Mouse (Mus musculus) right cerebral cortex, postnatal 10 days (tissue): ENCODE measurements around the gene Ttc37.
A peak's percentile ranks its signal among the peaks of the same experiment; 100 is the strongest.

Source experiments
- DNase-seq, 2 experiments: peaks; one replicate each; pipeline ENCODE4 v3.0.0; 2021; ENCODE audit warnings: low spot score in 2 of 2

Gene Ttc37

DNA sequence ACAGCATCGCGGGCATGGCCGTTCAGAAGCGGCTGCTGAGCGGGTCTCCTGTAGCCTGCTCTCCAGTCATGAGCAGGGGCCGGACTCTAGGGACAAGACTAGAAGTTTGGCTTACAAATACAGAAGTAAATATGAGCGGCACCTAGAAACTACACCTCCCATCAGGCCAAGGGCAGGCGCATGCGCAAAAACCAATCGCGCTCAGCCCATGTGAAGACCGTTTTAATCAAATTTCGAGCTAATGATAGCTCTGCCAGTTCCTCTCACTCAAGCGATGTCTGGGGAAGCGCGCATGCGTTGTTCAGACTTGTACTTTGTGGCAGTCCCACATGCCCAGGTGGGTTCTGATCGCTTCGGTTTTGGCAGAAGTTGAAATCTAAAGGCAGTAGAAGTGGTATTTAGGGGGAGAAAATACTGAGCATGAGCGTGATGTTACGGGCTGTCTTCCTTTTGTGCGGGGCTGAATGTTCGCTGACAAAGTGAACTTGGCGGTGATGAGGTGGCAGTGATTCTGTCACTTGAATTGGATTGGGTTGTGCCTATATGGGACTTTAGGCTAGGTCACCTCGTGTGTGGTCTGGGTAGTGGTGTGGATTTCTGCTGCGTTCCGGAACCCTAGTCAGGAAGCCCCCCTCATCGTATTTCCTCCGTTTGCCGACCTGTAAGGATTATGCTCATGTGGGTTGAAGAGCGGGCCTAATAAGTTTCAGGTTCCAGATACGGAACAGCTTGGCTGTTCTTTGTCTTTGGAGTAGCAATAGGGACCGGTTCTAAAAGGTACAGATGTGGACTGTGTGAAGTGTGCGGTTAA is at the start of gene Ttc37, which contains the start of gene Arsk:
Gene Ttc37, plus strand, starts transcription at position 242 of the 811 bp plus-strand sequence.
Gene Arsk, minus strand, starts transcription at position 168 of the 811 bp plus-strand sequence.
- DNase-seq, result peak; percentile 96 to 97

DNA sequence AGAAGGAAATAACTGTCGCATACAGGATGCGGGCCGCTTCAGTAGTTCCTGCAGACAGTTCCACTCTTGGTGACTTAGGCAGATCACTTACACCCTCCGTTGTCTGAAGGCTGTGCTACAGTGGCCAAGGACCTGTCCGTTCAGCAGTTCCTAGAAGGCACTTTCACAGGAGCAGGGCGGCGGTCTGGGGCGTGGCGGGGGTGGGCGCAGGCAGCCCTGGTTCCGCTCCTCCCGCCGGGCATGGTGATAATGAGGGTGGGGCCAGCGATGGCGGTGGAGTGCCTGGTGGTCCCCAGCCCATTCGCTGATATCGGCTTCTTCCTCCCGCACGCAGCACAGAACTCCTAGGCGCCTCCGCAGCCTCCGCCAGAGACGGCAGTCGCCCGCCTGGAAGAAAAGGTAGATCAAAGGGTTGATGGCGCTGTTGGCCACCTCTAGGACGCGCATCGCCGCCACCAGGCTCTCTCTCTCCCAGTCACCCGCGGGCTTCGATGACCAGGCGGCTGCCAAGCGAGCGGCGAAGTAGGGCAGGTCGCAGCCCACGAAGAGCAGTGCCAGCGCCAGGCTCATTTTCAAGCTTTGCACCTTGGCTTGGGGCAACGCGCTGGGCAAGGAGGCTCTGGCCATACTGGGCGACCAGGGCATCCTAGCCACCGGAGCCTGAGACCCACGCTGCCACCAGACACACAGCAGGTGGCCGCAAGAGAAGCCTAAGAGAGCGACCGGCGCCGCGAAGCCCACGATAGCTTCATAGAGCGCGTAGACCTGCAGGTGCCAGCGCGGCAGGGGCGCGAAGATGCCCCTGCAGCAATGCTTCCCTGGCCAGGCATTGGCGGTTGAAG is 42.9 kb upstream of the Ttc37 start:
- peak; percentile 43 to 47 for DNase-seq

DNA sequence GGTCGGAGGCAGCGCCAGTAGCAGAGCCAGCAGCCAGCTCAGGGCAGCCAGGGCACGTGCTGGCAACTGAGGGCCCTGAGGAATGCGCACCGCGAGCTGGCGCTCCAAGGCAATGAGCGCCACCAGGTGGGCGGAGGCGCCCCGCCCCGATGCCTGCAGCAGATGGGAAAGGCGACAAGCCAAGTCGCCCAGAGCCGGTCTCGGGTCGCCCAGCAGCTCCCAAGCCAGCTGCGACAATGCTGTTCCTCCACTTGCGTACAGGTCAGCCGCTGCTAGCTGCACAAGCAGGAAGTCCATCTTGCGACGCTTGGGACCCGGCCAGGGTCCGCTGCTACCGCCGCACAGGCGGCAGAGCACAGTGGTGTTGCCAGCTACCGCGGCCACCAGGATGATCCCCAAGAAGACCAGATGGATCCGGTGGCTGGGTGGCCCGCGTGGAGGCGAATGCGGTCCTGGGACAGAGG is 42.2 kb upstream of the Ttc37 start:
- peak; percentile 78 to 80 for DNase-seq

DNA sequence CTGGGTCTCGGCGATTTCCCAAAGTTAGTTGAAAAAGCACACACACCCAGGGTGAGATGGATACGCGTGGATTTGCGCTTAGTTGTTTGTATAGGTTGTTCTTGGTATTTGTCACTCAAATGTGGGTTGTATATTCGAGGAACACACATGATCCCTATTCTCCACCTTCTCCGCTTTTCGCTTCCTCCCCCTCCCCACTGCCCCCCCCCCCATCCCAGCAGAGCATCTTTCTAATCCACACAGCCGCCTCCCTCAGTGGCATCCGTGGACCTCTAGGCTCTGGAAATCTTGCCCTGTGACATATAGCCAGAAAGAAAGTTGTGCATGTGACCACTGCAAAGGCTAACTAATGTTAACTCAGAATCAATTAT is 41.7 kb upstream of the Ttc37 start, which contains the start of gene Gpr150:
Gene Gpr150, minus strand, starts transcription at position 101 of the 371 bp plus-strand sequence.
- DNase-seq, result no peak

DNA sequence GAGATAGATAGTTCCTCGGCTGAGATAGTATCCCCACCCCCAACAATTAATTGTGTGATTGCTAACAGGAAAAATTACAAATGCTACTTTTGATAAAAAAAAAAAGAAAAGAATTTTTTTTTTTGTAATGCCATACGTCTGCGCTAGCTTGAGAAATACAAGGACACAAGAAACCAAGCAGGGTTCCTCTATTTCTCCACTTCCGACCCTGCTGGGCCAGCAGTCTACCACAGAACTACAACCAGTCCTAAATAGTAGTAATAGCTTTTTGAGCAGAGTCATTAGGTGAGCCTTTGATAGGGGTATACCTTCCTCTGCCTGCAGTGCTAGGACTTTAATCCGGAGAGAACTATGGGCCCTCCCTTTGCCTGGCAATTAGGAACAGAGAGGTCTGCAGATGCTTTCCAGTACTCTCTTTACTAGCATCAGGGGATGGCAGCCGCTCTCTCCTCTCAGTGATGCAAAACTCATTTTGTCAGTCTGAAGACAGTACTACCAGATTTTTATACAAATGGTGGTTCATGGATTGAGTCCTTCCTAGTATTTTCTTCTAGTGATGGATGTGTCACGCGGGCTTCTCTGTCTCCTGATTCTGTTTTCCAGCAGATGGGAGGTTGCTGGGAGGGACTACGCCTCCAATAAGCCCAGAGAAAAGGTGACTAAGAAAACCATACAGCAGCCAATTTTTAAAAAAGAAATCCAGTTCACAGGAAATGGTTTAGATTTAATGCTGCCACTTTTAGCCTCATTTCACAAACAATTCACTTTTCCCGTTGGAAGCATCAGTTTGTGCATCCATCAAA is 41.1 kb upstream of the Ttc37 start:
- no peak for DNase-seq

DNA sequence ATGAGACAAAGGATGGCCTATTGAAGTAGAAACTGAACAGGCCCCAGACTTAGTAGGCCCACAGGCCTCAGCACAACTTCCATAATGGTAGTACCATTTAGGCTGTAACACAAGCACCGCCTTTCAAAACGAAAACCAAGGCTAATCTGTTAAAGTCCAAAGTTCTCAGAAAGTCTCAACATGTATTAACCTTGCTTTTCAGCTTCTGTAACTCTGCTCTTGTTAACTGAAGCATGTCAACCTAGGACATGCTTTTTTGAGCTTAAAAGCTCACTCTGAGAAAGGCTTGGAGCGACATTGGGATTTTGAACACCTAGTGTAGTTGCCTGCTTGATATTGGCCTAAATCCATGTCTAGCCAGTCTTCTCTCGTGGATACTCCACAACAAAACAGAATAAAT is 38.9 kb upstream of the Ttc37 start:
- no peak for DNase-seq

DNA sequence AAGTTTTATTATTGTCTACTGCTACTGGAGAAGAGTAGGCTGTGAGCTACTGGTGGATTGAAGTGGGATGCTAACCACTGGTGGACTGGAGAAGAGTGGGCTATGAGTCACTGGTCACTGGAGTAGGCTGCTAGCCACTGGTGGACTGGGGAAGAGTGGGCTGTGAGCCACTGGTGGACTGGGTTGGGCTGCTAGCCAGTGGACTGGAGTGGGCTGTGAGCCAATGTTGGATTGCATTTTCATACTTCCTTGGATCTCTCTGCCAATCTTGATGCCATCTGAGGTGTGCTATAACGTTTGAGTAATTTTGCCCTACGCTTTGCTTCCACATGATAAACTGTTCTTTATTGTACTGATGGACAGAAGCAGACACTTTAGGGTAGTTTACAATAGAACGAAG is 36.4 kb upstream of the Ttc37 start:
- DNase-seq, result no peak

DNA sequence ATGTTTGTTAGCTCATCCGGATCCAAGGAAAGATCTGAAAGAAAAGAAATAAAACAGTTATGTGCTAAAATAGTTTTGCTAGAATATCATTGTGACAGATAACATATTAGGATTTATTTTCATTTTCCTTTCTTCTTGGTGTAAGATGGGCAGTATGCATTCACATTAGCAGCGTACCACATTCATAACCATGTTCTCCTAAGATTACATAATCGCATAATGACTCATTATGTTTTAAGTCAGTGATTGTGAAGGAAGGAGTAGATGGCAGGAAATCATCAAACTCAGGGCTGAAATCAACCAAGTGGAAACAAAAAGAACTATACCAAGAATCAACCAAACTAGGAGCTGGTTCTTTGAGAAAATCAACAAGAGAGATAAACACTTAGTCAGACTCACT is 36.0 kb upstream of the Ttc37 start:
- no peak for DNase-seq

DNA sequence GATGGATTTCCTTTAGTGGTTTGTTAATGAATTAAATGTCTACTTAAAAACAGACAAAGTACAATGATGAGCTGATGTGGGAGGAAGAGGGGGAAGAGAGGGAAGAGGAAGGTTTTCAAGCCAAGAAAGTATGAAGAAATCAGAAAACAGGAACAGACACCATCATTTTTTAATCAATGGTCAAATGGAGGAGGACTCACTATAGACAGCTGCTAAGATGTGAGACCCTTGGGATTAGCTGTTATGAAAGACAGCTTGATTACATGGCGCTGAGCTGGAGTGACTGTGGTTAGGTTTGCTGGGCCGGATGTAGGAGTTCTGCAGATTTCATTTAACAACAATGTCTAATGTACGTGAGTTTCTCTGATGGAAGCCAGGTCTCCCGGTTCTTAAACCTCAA is 35.0 kb upstream of the Ttc37 start:
- DNase-seq, result no peak

DNA sequence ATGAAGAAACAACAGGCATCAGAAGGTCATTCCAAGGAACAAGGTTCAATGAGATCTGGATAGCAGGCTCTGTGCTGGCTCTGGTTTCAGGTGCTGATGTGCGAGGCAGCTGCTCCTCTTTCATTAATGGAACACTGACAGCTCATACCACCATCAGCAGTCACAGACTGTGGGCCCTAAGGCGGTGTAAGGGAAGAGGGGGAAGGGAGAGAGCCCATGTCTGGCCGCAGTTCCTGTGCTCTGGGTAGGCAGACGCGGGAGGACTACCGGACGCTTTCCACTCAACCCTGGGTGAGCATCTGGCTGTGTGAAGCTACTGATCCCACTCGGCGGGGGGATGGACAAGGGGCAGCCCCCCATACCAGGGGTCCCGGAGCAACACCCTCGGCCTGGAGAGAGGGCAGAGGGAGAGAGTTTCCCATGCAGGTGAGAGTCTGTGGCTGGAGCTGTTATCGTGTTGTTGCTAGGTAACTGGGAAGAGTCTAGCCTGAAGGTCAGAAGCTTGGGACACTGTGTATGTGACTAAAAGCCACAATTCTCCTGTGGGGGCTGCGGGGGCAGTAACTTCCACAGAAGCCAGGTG is 34.1 kb upstream of the Ttc37 start:
- DNase-seq, result no peak

DNA sequence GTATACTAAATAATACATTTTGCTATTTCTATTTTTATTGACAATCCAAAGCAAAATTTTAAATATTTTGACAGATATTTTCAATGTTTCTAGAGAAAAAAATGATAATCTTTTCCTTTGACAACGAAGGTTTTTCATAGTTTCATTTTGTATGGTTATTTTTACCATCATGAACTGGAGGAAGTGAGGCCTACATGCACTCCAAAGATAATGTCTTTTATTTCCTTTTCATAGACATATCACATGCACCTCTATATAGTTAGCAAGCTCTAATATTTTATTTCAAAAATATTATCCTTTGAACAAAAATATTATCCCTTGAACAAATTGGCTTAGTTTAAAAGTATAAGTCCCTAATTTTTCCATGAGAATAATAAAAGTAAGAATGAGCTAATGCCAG is 24.2 kb upstream of the Ttc37 start:
- no peak for DNase-seq

DNA sequence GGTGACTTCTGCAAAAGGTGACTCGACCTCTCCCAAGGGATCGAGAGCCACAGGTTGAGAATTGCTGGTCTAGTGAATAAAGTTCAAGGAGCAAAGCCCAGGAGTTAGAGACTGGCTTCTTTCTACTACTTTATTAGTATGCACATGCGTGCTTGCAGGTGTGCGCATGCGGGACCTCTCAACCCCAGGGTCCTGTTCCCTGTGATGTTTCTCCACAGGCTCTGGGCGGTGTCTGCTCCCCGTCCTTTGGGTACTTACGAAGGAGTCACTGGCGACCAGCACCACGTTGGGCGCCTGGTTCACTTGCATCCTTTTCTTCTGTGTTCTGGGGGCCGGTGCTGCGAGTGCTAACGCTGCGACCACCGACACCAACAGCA is 430 bp upstream of the Ttc37 start:
- peak in 1 of 2 experiments; percentile 61 for DNase-seq

DNA sequence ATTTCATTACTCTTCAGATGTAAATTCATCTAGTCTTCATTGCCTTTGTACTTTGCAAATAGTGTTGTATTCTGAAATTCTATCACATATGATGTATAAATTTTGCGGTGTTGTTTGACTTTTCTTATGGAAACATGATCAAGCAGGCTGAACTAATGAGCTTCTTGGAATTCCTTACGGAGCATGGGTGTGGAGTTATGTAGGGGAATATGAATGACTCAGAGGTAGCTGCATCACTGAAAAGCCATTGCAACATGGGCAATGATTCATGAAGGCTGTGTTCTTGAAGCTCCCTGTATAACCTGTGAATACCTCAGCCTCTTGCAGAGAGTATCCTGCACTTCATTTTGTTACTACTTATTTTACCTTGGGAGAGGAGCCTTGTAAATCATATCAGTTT is 3.5 kb downstream of the Ttc37 start:
- no peak for DNase-seq

DNA sequence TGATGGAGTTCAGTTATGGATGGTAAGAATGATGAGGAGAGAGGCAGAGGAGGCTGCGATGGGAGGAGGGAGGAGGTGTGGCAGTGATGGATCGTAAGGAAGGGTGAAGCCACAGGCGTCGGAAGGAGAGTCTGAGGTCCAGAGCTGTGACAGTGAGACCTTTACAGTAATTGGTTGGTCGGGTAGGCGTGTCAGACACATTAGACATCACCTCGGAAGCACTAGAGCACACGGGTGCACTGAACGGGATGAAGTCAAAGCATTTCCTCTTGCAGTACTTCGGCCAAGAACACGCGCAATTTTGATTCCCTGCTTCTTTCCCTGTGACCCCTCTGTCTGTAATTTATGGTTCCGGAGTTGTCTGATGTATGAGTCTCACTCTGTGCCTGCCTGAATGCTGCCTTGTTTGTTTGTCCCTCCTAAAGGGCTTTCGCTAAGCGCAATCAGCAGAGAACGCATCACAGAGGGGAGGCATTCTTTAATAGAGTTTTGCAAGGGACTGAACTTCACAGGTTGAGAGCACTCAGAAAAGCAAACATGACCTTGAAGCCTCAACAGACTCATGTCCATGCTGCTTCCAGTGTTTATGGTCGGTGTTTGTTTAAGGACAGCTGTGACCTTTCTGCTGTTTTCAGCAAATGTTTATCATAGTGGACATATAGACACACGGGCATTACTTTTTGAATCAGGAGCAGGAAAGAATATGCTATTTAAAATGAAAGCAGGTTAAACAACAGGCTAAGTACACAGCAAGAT is 10.7 kb downstream of the Ttc37 start:
- no peak for DNase-seq

DNA sequence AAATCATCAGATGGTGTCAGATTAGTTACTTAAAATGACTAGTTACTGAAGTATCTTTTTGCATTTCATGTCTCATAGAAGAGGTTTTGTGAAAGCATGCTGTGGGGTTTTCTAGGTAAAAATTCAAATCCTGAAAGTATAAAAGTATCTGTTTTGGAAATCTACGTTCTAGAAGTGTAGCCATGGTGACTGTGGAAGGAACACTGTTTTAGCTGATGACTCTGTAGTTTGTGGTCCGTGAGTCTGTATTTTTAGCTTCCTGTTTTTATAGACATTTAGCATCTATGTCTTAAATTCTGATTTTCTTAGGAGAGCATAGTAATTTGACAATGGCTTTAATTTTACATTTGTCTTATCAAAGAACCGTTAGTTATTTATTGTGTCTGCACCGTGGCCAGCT is 30.3 kb downstream of the Ttc37 start:
- DNase-seq, result no peak

DNA sequence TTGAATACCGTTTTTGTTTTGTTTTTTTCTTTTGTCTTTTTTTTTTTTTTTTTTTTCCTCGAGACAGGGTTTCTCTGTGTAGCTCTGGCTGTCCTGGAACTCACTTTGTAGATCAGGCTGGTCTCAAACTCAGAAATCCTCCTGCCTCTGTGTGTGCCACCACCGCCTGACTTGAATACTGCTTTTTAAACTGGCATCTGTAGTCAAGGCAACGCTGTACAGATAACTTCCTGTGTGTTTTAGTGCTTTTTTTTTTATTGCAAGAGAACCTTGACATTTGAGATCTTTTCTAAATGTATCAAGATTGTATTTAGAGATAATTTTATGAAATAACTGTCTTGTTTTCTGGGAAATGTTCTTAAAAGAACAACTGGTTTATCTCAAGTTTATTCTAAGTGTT is 33.9 kb downstream of the Ttc37 start:
- no peak for DNase-seq

DNA sequence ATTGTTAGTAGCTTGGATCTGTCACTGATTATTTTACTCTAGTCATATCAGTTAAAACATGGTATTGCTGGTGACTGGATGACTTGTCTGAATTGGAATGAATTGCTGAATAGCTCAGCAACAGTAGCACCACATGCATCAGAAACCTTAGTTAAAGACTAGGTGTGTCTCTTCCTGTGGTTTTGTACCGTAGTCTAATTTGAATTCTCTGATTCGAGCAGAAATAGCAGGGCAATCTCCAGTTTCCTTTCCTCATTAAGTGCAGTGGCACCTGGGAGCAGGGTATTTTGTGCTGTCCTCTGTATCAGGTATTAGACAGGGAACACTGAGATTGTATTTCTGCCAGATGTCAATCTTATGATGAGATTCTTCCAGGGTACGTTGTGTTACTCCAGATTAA is 40.3 kb downstream of the Ttc37 start:
- DNase-seq, result no peak

DNA sequence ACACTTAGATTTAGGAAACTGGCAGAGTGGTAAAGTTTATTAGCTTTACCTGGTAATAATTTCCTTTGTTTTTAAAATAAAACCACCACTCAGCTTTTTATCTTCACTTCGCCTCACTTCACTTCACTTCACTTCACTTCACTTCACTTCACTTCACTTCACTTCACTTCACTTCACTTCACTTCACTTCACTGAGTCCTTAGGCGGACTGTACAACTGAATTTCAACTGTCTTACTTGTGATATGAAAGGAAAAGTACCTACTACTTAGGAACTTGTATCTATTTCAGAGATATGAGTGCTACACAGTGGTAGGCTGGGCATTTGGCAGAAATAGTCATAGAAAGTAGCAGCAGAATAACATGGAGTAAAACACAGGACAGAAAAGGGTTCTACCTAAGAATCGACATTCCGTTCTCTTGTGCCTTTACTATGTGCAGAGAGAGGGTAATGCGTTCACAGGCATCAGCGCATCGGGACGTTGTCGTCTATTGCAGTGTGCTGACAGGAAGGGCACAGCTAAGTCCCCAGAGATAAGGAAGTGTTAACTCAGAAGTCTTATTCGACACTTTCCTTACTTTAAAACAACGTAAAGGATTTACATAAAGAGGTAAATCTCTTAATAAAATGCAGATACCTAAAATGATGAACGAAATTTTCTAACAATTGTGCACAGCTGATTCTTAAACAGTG is 42.7 kb downstream of the Ttc37 start:
- no peak for DNase-seq

DNA sequence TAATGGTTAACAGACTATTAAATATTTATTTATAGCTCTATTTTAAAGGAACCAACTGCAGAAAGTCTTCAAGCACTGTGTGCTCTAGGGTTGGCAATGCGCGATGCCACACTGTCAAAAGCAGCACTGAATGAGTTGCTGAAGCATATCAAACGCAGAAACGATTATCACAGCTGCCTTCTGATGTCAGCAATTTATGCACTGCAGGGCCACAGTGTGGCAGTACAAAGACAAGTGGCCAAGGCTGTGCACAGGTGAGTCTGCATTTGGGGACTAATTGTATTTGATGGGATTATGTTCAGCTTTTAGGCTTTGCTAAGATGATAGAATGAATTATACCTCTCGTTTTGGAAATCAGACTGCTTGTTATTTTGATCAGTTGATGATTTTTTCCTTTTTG is 51.9 kb downstream of the Ttc37 start:
- DNase-seq, result no peak

DNA sequence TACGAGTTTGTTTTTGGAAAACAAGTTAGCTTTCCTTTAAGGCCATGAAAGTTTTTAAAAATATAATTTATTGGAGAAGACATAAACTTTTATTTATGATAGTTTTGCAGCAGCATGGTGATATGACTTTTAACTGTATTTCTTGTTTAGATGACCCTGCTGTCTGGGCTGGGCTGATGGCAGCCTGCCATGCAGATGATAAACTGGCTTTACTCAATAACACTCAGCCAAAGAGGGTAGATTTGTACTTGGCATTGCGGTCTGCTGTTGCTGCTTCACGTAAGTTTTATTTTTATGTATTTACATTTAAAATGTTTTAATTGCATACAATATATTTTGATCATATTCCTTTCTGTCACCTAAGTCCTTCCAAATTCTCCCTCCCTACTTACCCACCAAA is 58.6 kb downstream of the Ttc37 start:
- no peak for DNase-seq
